Mouse (Mus musculus): ENCODE measurements around the gene Fam222b.

Fam222b gene

DNA sequence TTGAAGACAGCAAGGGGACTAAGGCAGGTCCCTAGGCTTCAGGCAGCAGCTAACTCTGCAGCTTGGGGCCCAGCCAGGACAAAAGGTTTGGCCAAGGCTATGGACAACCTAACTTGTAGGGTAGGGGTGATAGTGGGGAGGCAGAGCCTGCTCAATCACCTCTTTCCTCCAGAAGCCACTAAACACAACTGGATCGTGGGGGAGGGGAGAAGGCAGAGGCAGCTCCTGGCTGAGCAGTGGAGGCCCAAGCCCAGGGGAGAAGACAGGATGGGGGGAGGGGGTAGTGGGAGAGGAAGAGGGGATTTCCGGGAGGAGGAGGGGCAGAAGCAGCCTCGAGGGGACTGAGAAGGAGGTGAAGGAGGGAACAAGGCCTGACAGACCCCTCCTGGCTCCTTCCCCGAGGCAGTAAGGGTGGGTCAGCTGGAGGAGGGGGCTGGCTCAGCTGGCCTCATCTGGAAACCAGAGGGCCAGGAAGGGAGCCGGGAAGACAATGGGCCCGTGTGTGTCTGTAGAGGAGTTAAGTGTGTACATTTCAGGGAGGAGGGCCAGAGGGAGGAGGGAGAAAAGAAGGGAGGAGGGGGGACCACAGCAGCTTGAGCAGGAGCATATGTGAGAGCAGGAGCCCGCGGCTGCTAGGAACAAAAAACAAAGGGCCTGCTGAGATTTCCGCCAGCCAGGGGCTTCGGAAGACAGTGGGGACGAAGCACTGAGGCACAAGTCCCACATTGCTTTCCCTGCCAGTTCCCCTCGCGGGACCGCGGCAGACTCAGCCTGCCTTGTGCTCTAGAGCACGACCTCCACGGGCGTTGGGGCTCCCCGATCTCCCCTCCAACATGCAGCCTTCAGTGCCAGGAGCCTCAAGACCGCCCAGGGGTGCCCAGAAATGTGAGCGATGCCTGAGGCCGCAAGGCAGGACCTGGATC is 69.5 kb downstream of the Fam222b start:
- no peak for DNase-seq (ENCODE audit: low spot score in 2 of 2)

DNA sequence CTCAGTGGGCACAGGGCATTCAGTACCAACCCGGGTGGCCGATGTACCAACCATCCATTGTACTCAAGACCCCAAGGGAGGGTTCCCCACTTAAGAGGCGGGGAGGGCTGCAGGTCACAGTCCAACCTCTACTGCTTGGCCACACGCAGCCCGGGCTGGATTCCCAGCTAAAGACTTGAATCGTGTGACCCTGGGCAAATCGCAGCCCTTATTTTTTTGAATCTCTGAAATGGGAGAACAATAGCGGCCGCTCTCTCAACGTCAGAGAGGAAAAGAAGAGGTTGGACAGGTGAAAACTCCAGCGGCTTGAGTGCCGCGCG is 70.1 kb downstream of the Fam222b start:
- no peak for DNase-seq (ENCODE audit: low spot score in 2 of 2)

DNA sequence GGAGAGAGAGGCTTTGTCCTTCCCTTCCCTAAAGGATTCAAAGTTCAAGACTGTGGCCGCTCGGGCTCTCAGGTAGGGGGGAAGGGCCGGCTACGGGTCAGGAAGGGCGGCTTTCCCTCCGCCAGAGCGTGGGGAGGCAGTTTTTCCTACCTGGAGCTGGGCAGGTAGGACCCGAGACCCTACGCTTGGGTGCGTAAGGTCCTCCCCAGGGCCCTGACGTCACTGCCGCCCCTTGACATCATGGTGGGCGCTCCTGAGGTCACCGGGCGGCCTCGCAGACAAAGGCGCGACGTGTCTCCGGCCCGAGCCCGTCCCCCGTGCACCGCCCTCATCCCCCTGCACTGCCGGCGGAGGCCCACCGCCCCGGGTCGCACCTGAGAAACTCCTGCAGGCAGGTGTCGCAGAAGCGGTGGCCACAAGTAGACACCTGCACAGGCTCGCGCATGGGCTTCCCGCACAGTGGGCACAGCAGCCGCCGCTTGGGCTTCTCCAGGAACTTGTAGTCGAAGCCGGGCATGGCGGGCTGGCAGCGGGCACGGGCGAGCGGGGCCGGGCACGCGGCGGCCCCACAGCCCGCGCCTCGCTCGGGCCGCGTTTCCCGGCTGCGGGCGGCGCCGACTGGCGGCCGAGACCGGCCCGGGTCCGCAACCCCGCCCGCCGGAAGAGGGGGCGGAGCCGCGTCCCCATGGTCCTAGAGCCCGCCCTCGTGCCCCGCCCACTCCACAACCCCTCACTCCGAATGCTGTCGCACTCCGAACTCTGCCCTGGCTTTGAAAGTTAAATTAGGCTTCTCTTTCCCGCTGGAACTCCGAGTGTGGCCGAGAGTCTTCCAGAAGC is 70.7 kb downstream of the Fam222b start, which contains the start of gene Traf4:
Traf4 (minus strand) TSS at position 666 of the 837 bp plus-strand sequence.
- DNase-seq (ENCODE audit: low spot score in 2 of 2), result peak in 1 of 2 experiments; percentile 69

DNA sequence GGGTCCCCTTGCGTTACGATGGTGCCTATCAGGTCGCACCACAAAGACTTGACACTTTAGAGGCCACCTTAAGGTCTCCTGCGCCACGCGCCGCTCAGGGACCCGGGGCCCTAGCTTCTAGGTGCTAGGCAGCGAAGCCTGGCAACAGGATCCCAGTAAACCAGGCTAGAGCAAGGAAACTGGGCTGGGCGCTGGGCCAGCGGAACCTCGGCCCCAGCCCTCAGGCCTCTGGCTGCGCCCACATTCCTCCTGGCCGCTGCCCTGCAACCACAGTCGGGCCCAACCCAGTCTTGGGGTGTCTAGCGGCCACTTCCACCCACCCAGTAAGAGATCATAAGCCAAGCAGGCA is 71.3 kb downstream of the Fam222b start:
- peak; percentile 46 to 84 for DNase-seq (ENCODE audit: low spot score in 2 of 2)

DNA sequence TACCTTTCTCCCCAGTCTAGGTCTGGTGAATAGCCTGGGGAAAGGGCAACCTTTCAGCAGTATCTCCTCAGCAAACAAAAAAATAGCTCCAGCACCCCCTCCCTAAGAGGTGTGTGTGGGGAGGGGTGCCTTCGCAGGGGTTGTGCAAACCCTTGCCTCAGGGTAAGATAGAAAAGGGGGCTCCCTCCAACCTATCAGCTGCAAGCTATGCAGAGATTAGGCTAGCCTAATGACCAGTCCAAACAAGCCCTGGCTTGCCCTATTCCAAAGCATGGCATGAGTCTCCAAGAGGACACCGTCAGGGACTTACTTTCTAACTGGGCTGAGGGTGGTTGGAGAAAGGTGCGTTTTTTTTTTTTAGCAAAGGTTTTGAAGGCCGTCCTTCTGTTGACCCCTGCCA is 71.7 kb downstream of the Fam222b start:
- DNase-seq (ENCODE audit: low spot score in 2 of 2), result no peak

DNA sequence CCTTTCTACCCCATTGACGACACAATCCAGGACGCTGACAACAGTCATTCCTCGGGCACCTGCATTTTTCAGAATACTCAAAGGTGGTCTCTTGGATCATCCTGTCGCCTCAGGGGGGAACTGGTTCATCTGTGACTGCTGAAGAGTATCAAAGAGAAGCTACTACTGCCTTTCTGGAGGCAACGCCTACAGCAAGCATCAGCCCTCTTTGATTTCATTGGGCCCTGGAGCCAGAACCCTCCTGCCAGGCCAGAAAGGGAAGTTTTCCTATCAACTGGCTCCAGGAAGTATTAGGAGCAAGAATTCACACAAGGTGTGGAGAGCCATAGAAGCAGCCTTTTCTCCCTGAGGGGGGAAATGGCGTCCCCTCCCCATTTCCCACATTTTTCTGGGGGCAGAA is 72.2 kb downstream of the Fam222b start:
- DNase-seq (ENCODE audit: low spot score in 2 of 2), result no peak

DNA sequence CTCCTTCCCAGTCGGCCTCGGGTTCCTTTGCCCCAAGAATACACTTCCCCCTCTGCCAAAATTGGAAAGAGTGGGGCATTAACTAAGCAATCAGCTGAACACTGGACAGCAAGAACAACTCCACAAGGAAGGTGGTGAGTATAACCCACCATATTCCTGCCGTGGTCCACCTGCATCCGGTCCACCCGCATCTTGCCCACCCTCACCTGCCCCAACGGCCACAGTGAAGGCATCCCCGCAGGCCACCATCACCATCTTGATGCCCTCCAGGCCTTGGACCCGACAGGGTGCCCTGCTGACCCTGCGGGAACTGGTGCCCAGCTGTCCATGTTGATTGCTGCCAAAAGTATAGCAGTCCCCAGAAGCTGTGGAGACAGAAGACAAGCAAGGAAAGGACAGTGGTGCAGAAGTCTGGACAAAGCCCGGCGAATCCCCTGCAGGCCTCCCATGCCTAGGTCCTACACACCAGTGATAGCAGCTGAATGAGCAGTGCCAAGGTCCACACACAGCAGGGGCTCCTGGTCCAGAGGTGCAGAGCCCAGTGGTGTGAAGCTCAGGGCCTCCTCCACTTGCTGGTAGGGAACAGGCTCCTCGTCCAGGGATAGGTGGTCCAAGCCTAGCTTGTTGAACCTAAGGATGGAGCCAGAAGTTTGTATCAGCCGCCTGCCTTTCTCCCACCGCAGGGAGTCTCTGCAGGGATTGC is 72.9 kb downstream of the Fam222b start:
- DNase-seq (ENCODE audit: low spot score in 2 of 2), result no peak

DNA sequence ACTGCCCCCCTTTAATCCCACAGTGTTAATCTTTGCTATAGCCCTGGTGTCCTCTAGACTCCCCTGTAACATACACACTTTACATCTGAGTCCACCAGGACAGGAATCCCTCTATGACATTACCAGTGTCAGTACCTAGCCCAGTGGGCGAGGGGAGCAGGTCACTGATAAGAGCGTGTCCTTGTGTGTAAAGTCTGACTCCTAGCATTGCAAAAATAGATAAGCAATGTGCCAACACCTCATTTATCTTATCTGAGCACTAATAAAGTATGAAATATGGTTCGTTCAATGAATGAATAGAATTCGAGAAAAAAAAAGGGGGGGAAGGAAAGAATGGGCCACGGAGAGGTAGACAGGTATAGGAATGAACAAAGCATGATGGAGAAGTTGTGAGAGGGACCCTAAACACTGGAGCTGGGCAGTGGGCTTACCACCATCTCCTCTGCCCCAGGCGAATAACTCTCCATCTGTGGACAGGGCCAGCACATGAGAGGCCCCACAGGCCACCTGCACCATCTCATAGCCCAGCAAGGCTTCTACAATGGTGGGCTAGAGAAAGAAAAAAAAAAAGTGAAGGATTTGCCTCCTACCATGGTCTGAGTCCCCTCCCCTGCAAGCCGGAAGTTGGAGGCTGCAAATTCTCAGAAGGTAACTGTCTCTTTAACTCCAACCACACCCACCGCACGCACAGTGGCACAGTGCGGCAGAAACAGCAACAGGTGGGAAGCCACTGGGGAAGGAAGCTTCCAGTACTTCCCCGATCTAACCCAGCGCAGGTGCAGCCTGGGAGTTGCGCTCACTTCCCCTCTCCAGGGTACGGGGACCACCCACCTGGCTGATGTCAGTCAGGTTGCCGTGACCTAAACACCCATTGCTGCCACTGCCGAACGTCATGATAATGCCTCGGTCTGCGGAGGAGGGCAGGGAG is 74.3 kb downstream of the Fam222b start:
- no peak for DNase-seq (ENCODE audit: low spot score in 2 of 2)

DNA sequence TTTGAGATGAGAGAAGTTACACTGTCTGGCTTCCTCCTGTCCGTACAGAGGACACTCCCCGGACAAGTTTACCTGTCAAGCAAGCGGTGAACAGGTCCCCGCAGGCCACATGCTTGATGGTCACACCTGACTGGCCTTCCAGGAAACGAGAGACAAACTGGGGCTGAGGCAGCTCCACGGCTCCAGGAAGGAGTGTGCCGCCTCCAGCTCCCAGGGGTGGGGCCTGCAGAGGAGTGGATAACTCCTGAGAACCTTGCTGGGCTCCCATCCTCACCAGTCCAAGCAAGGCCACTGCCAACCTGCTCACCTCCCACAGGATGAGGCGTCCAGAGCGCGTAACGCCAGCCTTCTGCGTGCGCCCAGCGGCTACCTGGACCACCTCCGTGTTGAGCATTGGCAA is 75.8 kb downstream of the Fam222b start:
- peak in 1 of 2 experiments; percentile 55 for DNase-seq (ENCODE audit: low spot score in 2 of 2)

DNA sequence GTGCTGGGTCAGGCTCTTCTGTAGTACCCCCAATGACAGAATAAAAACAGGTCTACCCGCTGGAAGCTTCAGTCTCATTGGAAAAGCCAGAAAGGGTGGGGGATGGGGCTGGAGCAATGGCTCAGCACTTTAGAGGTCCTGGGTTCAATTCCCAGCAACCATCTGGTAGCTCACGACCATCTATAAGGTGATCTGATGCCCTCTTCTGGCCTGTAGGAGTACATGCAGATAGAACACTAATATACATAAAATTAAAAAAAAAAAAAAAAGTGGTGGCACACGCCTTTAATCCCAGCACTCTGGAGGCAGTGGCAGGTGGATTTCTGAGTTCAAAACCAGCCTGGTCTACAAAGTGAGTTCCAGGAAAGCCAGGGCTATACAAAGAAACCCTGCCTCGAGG is 76.9 kb downstream of the Fam222b start:
- DNase-seq (ENCODE audit: low spot score in 2 of 2), result no peak

DNA sequence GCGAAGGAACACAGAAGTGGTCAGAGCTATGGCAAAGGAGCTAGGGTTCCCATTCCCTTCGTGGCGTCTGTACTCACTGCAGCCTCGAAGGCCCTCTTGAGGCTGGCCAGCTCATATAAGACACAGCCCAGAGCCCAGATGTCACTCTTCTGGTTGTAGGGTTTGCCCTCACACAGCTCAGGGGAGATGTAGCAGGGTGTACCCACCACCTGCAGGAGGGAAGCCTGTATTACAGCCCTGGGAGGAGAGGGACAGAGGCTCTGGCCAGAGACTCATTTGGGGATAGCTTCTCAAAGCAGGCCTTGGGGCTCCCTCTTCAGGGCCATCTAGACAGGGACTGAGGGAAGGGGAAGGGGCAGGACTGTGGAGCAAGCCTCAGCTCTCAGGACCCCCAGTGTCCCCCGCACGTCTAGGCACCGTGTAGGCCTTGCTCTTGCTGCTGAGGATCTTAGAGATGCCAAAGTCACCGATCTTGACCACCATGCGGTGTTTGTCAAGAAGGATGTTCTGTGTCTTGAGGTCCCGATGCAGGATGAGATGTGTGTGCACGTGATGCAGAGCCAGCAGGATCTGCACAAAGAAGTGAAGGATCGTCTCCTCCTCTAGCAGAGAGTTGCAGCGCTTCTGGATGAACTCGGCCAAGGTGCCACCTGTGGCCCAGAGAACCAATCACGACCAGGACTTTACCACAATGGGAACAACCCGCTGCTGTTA is 77.7 kb downstream of the Fam222b start:
- no peak for DNase-seq (ENCODE audit: low spot score in 2 of 2)

DNA sequence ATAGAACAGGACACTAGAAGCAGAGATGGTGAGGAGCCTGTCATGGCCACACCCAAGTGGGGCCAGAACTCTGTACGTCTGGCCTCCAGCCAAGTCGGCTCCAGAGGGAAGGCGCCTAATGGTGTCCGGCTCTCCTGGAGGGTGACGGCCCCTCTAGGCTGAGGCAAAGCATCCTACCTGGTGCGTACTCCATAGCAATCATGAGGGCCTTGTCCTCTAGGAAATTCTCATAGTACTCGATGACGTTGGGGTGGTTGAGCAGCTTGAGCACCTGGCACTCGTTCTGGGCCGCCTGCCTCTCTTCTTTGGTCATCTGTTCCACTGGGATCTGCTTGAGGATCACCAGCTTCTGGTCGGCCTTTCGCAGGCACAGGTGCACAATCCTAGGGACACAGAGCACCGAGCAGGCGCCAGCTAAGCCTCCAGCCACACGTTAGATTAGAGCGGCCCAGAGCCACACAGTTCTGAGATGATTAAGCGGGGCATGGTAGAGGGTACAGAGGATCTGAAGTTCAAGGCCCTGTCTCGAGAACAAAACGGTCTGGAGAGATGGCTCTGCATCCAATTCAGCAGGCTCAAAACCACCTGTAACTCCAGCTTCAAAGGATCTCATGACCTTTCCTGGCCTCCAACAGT is 78.4 kb downstream of the Fam222b start:
- DNase-seq (ENCODE audit: low spot score in 2 of 2), result no peak

DNA sequence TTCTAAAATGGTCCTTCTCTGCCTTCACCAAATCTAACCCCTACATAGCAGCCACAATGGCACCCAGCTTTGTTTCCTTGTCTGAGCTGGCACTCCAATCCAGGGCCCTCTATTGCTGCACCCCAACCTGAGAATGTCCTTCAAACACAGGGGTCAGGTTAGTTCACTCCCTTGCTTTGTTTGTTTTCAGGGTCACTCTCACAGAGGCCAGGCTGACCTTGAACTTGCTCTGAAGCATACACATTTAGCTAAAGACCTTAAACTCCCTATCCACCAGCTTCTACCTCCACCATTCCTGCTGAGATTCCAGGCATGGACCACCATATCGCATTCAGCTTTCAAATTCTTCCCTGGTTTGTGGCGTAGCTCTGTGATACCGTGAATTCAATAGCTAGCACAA is 80.0 kb downstream of the Fam222b start:
- DNase-seq (ENCODE audit: low spot score in 2 of 2), result no peak

DNA sequence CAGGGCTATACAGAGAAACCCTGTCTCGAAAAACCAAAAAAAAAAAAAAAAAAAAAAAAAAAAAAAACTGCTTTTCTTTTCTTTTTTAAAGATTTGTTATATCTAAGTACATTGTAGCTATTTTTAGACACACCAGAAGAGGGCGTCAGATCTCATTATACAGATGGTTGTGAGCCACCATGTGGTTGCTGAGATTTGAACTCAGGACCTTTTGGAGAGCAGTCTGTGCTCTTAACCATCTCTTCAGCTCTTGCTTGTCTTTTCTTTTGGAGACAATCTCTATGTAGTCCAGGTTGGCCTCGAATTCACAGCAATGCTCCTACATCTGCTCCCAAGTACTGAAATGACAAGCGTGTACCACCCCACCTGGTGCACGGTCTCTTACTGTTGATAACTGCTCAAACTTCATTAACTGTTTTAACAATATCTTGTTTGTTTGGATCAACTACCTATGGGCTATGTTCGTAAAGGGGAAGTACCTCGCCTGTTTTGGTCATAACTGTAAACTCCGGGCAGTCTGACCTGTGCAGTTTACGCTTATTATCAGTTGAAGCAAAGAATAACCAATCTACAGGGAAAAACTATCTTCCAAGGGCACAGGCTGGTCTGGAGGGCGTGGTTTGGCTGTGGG is 81.4 kb downstream of the Fam222b start:
- no peak for DNase-seq (ENCODE audit: low spot score in 2 of 2)

DNA sequence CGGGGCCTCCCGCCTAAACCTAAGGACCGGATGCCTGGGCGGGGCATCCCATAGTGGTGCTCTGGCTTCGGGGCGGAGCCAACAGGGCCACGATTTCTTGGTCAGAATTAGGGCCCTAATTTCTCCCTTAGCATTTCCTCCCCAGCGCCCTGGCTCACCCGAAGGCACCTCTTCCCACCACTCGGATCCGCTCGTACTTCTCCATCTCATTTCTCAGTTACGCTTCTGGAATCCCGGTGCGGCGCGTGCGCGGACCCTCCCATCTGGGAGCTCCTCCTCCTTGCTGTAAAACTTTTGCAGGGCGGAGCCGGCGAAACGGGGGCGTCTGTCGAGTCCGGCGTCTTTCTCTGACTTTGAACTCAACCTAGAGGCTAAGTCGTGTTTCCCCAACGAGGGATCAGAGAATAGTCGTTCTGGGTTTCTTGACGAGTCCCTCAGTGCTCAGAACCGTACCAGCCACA is 82.0 kb downstream of the Fam222b start, which contains the start of the genes Nek8 and Tlcd1:
Nek8 (minus strand) TSS at position 274 of the 461 bp plus-strand sequence.
Tlcd1 (plus strand) TSS at position 310 of the 461 bp plus-strand sequence.
- DNase-seq (ENCODE audit: low spot score in 2 of 2), result peak; percentile 84 to 90

DNA sequence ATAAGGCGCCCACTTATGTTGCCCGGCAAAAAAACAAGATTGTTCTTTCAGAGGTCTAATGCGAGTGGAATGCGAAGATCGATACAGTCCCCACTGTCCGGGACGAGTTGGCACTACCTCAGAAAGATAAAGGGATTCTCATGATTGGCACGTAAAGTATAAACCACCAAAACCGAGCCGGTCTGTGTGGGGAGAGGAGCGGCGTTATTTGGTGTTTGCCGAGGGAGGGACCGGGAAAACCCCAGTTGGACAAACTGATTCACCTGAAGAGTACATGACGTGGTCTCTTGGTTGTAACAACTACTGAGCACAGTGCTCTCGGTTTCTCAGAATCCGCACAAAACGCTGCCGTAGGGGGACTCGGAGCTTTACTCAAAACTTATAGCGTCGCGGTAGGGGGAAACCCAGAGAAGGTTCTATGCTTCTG is 82.5 kb downstream of the Fam222b start:
- no peak for DNase-seq (ENCODE audit: low spot score in 2 of 2)

DNA sequence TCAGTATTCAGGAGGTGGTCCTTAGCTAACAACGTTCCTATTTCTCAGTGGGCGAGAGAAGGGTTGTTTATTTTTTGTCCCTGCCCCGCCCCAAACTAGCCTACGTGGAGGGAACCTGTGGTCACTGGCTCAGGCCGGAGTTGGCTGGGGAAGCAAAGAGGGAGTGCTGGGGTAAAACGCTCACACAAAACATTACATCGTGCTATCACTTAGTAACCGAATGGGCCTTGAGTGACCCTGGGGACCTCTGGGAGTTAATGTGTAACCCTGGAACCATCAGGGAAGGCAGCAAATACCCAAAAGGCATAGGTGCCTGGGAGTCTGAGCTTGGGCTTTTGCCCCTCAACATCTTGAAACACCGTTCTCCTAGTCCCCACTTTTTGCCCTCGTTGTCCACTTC is 83.0 kb downstream of the Fam222b start:
- DNase-seq (ENCODE audit: low spot score in 2 of 2), result no peak

DNA sequence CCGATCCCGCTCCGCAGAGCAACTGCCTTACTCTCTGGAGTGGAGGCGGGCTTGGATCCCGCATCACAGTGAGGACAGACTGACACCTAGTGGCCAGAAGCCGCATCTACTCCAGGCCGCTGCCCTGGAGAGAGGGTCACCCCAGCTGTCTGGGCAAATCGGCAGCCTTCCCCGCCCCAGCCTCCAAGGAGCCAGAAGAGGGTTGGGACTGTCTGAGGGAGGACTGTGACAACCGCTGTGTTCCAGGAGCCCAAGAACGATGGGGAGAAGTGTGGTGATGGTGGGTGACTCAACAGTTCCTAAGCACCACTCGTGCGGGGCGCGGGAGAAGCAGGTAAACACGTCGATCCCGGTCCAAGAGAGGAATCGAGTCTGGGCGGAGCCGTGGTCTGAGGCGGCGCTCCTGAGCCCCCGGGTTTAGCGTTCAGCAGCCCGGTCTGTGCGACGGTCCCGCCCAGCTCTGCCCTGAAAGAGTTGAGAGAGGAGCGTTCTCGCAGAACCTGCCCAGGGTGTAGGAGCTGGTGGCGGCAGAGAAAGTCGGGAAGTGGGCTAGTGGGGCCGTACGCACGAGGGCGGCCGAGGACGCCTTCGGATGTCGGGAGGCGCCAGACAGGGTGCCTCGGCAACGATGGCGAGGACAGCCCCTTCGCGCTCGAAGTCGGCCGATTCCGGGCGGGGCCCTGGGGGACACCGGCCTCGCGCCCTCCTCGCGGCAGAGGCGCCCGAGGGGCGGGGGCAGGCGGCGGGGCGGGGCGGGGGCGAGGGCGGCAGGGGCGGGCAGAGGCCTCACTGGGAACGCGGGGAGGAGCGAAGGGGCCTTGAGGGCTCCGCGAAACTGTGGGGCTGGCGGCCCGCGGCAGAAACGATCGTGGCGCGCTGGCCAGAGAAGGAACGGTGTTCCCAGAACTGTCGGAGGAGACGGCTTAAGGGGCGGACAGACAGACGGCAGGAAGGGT is 83.7 kb downstream of the Fam222b start:
- peak; percentile 92 to 93 for DNase-seq (ENCODE audit: low spot score in 2 of 2)

Data from urinary bladder, adult 18-20 months (tissue).